Mouse (Mus musculus) Patski (cell line): ENCODE measurements at regions not wholly inside any gene's neighbourhood (a gene's known extent, or its start where the extent isn't known, plus 50 kb on each side); places are given as distances from the start of the nearest gene placed in this dataset.

ENCODE experiments used
- ATAC-seq: fragments of 100-300 bp; one replicate; pipeline ENCODE4 v1.8.0; 2021
- CTCF ChIA-PET: fragments of 350-600 bp; sonication (Branson Sonifier 250); formaldehyde crosslinking; loops from one replicate; lab custom pipeline; 2022; ENCODE audit warnings: inconsistent platforms; lab: Charles Lee
- POLR2A ChIA-PET: fragments of 350-600 bp; sonication (Branson Sonifier 250); formaldehyde crosslinking; loops from one replicate; lab custom pipeline; 2022; ENCODE audit warnings: antibody characterized with exemption, inconsistent platforms; lab: Charles Lee
- DNase-seq: peaks from one replicate; pipeline ENCODE4 v3.0.0-alpha.2; 2011; ENCODE audit warnings: low read depth, low spot score
- H3K27me3 ChIP-seq: fragments of 371-371 bp; one replicate; pipeline ENCODE4 v1.5.1; 2021
- CTCF ChIP-seq: fragments of 100-300 bp; IDR thresholded peaks from one replicate; pipeline ENCODE4 v1.5.1; 2021
- in situ Hi-C: fragments of 300-500 bp; cut with MboI; formaldehyde crosslinking; loops from 3 replicates; pipeline ENCODE4 v1.11.1; 2018; ENCODE audit warnings: low pct_unique_long_range_greater_than_20kb, mixed read lengths

GRCm38 (mm10) chr3:81426765-81427164 is 390.5 kb downstream of the Pdgfc start:
- no peak for DNase-seq
- TF ChIP-seq CTCF: no peak
- in situ Hi-C loops: no loop called here
- ATAC-seq: no peak
- ChIA-PET CTCF (no interaction called here), POLR2A (no interaction called here)
- peaks cover 14% of the 10 kb centered on the region for H3K27me3 ChIP-seq
